Mouse (Mus musculus) embryo, embryonic 11 days (tissue): Measurements from ENCODE around the gene Mok.
A peak's percentile ranks its signal among the peaks of the same experiment; 100 is the strongest.

Experiments
- DNase-seq: peaks from one replicate; pipeline ENCODE4 v3.0.0-alpha.2; 2015

Mok gene

DNA sequence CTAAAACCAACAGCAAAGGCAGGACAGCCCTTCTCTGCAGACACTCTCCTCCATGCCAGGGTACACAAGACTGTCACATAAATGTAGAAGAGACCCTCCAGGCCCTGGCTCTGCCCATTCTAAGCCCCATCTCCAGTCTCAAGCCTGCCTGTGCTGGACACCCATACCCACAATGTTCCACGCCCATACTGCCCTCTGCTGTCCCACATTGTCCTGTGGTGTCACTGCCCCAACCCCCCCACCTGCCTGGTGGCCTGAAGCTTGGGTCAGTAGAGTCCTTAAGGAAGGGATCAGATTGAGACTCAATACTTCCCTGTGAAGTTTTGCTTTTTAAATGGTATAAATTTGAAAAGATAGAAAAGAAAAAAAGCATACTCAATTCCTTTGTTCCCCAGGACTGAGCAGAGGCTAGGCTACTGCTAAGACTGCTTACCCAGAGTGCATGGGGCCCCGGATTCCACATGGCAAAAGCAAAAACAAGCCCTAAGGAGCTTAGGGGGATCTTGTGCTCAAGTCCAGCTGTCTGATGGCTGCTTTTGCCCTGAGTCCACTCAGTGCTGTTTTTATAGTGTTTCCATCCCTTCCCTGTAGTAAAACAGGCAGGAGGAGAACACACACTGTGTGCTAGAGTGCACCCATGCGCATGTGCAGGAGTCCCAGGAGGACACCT lies 34.3 kb downstream of the Mok start:
- DNase-seq: no peak

DNA sequence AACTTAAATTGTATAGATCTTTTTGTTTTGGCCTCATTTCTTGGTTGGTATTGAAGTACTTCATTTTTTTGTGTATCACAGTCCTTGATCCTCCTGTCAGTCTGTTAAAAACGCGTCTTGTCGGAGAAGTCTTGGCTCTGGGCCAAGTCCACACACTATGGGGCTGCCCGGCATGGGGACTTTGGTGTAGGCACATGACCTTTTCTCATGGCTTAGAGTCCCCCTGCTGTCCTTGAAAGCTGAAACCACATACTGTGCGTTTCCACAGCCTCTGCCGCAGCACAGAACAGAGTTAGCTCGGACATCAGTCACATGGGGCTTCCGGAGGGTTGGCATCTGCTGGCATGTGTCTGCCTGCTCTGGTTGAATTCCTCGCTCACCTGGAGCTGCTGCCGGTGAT lies 36.5 kb downstream of the Mok start:
- peak; percentile 58 for DNase-seq

DNA sequence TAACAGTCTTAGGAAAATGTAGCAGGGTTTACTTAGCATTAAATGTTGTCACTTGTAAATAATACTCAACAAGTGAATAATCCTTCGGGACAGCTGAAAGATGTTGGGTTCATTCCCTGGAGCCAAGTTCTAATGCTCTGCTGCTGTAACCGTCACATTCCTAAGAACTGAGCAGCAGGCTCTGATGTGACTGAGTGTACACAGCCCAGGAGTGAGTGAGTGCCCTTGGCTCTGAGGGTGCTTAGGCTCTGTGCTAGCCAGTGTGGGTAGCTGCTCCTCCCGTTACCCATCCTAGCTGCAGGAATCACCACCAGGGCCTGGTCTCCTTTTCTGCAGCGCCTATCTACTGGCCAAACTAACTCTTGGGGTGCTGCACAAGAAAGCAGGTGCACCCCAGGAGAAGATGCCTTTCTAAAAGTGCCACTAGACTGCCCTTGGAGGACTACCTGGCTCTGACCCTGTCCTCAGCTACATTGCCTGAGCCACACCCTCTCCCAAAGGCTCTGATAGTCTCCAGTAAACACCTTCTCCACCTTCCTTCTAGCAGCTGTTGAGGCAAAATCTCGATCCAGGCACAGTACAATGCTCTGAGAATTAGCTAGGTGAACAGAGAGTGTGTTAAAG lies 38.0 kb downstream of the Mok start:
- no peak for DNase-seq

DNA sequence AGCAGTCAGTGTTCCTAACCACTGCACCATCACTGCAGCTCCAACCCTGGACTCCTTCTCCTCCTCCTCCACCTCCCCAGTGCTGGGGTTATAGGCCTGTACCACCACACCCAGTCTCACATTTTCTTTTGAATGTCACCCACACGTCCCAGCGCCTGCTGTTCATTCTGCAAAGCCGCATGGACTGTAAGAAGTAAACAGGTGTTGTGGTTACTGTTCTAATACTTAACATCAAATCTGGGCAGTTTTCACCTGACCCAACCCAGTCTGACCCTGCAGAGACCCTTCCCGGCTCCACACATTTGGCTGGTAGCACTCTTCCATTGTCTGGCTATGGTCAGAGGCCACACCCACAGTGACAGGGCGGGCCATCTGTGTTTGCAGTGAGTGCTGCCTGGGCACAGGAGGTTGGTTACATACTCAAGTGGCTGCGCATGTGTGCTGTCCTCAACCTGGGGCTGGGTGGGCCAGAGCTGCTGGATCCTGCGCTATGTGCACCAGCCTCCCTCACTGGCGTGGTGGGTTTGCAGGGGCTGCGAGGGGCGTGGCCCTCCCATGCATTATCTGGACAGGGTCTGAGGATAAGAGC lies 38.8 kb downstream of the Mok start:
- no peak for DNase-seq

DNA sequence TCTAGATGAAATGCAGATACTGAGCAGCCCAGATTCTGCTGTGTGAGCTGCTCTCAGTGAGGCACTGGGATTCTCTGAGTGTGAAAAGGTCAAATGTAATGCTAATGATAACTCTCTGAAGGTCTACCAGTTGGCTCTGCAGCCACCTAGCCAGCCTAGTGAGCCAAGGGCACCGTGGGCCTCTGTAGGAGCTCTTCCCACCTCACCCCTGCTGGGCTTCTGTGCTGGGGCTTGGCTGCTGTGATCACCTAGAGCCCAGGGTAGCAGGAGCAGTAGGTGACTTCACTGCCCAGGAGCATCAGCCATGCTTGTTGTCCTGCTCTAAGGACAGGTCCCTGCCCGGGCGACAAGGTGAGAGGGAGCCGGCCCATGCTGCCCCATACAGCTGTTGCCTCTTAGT lies 41.5 kb downstream of the Mok start:
- no peak for DNase-seq

DNA sequence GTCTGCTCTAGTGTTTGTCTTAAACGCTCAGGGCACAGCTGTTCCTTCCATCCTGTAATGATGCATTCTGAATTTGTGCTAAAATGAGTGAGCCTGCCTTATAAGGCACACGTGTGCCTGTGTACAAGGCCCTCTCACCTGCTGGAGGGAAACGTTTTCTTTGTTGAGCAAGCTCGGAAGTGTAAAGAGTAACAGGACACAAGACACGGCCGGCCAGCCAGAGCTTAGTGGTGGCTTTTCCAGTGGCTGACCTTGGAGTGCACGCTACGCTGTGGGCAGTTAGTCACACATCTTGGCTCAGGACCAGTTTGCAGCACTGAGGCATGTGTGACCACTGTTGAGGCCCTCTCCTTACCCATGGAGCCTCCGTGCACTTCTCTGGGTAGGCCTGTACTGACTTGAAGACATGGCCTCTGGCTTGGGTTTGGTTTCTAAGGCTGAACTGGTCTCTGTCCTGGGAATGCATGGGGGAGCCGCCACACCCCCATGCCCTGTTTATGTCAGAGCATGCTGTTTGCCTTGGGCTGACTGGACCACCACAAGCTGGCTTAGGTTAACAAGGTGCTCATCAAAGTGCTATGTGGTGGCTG lies 42.8 kb downstream of the Mok start:
- no peak for DNase-seq

DNA sequence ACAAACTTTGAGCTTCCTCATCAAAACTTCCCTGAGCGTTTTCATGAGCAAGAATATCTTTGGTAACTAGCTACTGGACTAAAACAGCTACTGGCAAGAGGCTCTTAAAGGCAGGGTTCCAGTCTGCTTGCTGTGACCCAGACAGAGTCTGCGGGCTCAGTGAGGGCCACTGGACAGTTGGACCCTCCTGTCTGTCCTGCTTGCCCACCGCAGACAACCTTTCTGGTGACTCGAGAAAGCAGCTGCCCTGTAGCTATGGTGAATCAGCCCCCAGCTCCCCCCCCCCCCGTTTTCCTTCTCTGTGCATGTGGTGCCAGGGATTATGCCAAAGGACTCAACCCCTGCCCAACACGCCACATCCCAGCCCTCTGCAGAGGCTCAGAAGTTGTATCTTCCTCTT lies 43.5 kb downstream of the Mok start:
- no peak for DNase-seq

DNA sequence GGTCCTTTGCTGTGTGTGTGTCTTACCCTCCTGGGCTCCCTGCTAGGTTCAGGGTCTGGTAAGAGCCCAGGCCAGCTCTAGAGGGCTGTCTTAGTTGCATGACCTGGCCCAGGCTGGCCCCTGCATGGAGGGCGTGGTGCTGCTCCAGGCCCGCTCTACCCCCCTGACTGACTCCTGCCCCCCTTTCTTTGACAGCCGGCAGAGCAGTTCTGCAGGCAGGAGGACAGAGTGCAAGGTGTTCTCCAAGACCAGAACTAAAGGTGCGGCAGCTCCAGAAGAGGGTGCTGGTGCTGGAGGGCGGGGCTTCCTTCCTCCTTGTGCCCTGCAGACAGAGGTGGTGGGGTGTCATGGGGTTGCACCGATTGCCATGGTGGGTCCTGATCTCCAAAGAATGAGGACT lies 44.0 kb downstream of the Mok start:
- DNase-seq: no peak

DNA sequence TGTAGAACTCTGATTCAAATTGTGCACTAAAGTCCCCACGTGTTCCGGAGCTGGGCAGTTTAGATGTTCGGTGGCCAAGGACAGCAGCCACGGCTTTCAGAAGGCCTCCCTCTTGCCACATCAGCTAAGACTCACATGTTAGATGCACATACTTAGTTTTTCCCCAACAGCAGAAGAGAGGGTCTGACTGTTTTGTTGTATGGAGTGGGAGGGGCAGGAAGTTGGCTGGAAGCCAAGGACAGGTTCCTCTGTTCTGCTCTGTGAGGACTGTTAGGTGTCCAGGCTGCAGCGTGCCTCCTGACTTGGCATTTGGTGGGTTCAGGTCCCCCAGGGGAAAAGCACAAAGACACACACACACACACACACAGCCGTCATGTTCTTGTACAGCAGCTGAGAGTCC lies 45.7 kb downstream of the Mok start:
- DNase-seq: no peak

DNA sequence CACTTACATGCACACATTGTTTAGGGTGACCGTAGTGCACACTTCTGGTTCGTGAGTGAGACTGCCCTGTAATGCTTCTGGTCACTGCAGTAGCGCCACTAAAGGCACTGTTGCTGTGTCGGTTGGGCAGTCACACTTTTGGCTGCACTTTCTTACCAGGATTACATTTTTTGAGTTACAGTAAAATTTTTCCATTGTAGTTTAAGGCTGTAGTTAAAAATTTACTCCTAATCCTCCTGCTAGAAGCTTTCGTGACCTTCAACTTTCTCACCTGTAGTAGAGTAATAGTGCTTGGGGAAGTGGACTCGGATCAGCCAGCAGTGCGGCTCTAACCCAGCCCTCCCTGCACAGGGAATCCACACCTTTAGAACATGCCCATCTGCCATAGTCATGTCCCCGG lies 49.7 kb downstream of the Mok start:
- DNase-seq: no peak

DNA sequence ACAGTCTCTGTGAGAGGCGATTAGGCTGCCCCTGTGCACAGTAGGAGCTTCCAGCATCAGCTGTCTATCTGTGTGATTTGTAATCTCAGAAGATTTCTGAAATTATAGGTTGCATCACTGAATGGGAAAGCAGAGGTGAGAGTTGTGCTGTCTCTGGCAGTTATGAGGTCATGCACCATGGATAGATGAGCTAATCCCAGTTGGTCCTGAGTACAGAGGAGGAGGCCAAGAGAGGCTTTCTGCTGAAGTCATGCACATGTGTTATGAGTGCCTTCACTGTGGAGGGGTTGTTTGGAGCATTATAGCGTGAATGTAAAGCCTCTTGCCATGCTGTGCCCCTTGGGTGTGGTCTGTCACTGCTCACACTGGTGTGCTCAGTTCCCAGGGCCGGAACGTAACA lies 50.2 kb downstream of the Mok start:
- DNase-seq: no peak

DNA sequence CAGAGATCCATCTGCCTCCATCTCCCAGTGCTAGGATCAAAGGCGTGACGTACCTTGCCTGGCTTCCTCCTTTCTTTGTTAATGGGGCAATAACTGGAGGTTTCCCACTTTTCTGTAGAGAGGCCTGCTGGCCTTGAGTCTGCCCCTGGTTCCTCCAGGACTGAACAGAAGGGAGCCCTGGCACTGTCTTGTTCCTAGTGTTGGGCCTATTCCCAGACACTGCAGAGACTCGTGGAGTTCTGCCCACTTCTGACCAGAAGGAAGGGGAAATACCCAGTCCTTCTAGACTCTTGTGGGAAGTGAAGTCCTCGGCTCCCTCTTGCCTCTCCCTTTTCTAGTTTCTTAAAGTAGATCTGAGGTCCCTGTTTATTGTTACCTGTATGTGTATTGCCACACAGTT lies 54.5 kb downstream of the Mok start:
- no peak for DNase-seq

DNA sequence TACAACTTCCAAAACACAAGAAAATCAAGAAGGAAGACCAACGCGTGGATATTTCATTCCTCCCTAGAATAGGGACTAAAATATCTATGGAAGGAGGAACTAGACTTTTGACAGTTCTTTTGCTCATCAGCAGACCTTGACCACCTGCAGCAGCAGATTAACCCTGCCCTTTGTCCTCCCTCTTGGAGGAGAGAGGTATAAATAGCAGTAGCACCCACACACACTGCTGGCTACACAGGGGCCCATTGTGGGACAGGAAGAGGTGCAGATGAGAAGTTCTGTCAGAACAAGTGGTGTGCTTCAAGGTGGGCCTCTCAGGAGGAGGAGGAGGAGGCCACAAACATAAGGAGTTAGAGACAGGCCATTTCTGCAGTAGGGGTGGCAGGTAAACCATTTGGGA lies 56.5 kb downstream of the Mok start:
- DNase-seq: no peak

DNA sequence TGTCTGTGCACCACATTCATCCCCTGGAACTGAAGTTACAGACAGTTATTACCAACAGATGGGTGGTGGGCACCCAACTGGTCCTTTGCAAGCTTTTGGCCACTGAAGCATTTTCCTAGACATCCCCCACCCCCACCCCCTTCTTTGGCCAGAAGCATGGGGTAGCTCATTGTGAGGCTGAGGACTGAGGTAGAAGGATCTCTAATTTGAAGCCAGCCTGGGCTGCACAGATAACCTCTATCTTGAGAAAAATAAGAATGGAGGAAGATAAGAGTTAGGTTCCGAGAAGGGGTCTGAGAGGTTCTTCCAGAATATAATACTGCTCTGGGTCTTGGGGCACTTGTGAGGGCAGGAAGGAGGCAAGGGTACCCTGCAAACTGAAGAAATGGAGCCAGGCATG lies 58.5 kb downstream of the Mok start:
- no peak for DNase-seq

DNA sequence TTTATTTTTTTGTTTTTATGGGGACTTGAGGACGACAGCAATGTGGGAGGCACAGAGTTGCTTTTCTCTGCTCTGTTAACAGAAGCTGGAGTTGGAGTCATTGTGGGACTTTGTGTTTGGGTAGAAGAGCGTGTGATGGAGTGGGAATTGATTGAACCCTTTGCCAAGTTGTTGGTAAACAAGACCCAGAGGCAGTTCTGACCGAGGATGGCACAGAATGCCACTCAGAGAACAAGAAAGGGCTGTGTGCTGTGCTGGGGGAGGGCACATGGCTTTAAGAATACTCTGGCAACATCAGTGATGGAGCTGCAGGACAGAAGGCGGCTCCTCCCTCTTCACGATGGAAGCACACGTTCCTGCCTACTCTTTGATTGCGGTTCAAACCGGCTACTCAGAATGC lies 59.6 kb downstream of the Mok start:
- no peak for DNase-seq

DNA sequence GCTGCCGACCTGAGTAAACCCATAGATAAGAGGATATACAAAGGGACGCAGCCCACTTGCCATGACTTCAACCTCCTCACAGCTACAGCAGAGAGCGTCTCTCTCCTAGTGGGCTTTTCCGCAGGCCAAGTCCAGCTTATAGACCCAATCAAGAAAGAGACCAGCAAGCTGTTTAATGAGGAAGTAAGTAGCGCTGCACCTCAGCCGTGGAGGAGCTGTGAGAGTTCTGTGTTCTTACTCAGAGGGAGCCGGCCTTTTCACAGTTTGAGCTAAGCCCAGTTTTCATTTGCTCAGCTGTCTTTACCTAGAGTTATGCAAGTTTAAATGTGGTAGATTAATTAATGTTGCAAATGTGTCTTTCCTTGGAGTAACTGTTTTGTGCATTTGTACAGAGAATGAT lies 61.4 kb downstream of the Mok start:
- no peak for DNase-seq

DNA sequence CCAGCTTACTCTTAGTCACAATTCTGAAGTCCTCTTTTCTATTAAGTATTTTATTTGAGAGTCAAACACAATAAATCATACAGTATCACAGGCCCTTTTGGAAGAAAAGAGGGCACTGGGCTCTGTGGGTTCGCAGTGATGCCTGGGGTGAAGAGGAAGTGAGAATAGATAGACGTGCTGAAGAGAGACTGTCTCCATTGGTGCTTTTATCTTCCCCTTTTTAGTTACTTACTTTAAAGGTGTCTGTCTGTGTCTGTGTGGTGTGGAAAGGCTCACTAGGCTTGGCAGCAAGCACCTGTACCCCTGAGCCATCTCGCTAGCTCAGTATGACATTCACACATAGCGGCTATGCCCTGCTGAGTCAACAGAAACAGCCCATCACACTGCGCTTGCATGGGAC lies 62.9 kb downstream of the Mok start:
- no peak for DNase-seq

DNA sequence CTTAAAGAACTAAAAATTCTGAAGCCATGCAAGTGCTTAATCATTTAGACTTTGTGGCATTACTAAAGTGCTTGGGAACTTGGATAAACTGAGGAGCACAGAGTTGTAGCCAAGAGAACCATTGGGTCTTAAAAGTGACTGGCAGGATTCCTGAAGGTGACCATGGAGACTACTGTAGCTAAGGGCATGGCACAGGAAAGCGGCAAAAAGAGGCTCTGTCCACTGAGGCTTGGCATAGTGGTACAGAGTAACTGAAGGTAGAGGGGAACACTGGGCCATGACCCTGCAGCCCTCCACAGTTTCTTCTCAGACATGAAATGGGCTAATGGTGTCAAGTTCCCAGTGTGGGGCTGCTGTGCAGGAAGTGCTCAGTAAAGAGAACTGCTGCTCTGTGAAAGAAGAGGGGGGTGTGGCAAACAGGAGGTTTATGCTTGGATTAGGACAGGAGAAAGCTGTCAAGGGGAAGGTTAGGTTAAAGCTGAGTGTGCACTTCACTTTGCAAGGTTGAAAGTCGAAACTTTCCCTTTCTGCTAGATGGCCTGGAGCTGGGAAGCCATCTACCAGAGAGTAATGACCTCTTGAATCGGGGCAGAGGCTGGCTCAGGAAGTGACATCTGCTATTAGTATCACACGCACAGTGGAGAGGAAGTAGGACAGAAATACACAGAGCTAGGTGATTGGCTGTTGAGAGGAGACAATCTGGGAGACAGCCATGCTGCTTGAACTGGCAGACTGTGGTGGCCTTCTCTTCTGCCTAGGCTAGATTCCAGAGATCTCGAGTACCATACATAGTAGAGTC lies 64.9 kb downstream of the Mok start:
- peak; percentile 11 for DNase-seq

DNA sequence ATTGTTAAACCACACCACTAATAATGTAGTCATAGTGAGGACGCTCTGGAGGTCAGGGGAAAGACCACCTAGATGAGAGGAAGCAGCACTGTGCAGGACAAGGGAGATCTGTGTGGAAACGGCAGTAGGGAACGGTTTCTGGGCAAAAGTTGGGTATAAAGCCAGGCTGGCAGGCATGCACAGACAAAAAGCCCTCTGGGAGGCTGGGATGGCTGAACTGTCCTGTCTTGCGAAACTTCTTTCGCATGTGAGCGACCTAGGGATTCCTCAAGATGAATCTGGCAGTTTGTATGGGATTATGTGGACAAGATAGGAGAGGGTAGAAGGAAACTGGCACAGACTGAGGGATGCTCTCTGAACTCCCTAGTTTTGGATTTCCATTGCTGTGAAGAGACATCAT lies 68.8 kb downstream of the Mok start:
- DNase-seq: no peak

DNA sequence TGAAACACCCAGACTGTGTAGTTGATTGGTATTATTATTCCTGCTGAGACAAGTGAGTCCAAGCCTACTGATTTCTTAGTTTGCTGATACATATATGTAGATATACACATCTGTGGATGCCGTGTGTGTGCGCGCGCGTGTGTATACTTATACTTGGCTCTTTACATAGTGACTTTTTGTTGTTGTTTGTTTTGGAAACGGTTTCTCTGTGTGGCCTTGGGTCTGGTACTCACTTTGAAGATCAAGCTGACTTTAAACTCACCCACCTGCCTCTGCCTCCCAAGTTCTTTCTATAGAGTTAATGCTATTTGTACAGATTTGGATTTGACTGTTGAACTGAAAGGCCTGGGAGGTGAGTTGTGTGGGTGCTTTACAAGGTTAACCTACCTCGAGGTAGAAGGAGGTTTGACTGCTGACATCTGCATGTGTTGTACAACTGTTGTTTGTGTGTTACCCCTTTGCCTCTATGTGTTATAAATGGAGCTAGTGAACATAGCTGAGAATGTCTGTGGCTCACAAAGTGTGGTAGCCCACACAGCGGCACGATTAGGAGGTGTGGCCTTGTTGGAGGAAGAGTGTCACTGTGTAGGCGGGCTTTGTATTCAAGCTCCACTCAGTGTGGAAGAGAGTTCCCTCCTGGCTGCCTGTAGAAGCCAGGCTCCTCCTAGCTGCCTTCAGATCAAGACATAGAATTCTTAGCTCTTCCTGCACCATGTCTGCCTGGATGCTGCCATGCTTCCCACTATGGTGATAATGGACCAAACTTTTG lies 70.1 kb downstream of the Mok start:
- DNase-seq: no peak

DNA sequence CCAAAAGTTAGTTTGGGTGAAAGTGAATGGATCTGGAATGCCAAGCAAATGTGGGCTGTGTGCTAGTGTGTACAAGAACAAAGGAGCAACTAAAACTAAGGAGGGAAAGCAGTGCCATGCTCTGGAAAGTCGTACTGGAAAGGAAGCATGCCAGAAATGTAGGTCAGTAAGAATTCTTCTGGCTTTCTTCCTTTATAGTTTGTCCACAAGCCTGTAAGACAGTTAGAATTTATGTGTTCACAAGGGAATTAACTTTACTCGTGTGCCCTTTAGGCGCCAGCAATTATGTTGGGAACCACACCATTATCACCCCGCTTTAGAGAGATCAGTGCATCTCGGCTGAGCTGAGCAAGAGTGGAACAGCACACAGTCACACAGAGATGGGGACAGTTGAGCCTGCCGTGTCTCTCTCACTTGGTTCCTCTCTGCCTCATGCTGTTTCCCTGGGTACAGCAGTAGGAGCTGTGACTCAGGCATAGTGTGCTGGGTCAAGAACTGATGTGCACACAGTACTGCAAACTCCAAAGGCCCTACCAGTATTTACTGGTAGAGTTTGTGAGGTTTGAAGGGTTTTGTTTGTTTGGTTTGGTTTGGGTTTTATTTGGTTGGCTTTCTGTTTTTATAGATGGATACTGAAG lies 71.0 kb downstream of the Mok start:
- DNase-seq: no peak

DNA sequence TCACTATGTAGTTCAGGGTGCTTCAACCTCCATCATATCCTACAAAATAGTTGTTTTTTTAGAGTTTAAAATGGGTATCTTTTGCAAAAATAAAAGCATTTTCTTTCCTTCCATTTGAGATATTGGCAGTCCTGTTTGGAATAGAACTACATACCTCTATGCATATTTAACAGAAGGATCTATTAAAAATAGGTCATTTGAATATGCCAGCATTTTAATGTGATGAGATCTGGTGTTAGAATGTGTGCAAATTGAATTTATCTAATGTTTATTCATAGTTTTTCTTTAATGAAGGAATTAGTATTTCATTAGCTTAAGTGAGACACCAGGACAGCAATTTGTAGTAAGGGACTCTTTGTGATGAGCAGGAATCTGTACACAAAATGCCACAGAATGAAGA lies 72.2 kb downstream of the Mok start:
- no peak for DNase-seq
